Mouse (Mus musculus): ENCODE data around the gene Dtx3l.

DNA sequence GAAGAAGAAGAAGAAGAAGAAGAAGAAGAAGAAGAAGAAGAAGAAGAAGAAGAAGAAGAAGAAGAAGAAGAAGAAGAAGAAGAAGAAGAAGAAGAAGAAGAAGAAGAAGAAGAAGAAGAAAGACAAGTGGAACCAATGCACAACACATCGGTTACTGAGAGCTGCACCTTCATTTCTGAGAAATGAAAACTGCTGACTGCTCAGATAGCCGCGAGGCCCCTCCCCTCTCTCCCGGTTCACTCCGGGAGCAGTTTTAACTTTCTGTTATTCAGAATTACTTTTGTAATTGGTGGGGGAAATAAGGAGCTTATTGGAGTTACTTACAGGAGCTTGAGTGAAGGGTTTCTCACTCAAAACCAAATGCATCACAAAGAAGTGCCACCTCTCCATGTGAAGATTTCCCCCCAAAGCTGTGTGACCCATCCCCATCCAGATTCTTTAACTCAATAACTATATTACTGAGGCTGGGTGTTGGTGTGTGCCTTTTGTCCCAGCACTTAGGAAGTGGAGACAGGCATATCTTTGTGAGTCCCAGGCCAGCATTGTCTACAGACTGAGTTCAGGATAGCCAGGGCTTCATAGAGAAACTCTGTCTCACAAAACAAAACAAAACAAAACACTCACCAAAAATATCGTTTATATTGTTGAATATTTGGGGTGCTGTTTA is 33.0 kb downstream of the Dtx3l start:
- TF ChIP-seq CTCF (IDR thresholded peaks at IDR 0.05) (no peak), EP300 (IDR thresholded peaks at IDR 0.05) (no peak)
